Mouse (Mus musculus) spleen, adult 2 months (tissue): ENCODE results near the gene Phactr3. TPM values are rescaled to one million over a fixed set of nuclear protein-coding genes. Genes with fewer than 3 reads are reported as not detected.

Experiments used
- DNase-seq, 2 experiments: peaks; one replicate each; pipeline versions ENCODE4 v3.0.0 to v3.0.0-alpha.2; 2012 to 2021; ENCODE audit warnings: low spot score in 2 of 2, low read depth in 1 of 2
- H3K27ac ChIP-seq: fragments of 200-500 bp; 2 replicates; pipeline ENCODE4 v1.5.1; 2012; ENCODE audit warnings: low read length, inconsistent platforms; ENCODE audit not compliant: insufficient read depth
- H3K27me3 ChIP-seq: fragments of 200-500 bp; 2 replicates; pipeline ENCODE4 v1.6.1; 2012; ENCODE audit warnings: mild to moderate bottlenecking, moderate library complexity, low read length, inconsistent platforms; ENCODE audit not compliant: control insufficient read depth, insufficient read depth
- H3K36me3 ChIP-seq: fragments of 200-500 bp; 2 replicates; pipeline ENCODE4 v1.6.1; 2012; ENCODE audit warnings: mild to moderate bottlenecking, low read length, inconsistent platforms; ENCODE audit not compliant: control insufficient read depth, insufficient read depth
- H3K4me1 ChIP-seq: fragments of 200-500 bp; 2 replicates; pipeline ENCODE4 v1.6.1; 2011; ENCODE audit warnings: inconsistent platforms; ENCODE audit not compliant: control insufficient read depth, insufficient read depth, insufficient read length
- H3K4me3 ChIP-seq: fragments of 200-500 bp; 2 replicates; pipeline ENCODE4 v1.5.1; 2011; ENCODE audit warnings: mild to moderate bottlenecking, inconsistent platforms; ENCODE audit not compliant: insufficient read depth, insufficient read length; ENCODE audit errors: extremely low read depth
- CTCF ChIP-seq: fragments of 200-500 bp; IDR thresholded peaks from 2 replicates; pipeline ENCODE4 v1.5.1; 2011; ENCODE audit warnings: mild to moderate bottlenecking, inconsistent platforms; ENCODE audit not compliant: insufficient read depth, insufficient read length, insufficient replicate concordance; ENCODE audit errors: extremely low read depth
- POLR2A ChIP-seq: fragments of 200-500 bp; IDR thresholded peaks from 2 replicates; pipeline ENCODE4 v1.6.1; 2011; ENCODE audit warnings: low read depth, low read length, inconsistent platforms
- WGBS: fragments of 180-500 bp; shearing (Covaris S2); methylation state at CpG from one replicate; pipeline ENCODE4 v1.1.7; 2018; 5-methylcytosine and 5-hydroxymethylcytosine counted together
- polyA plus RNA-seq: library from polyadenylated mRNA; depleted of rRNA; stranded (reverse); fragments of >200 nt; gene quantifications from 2 replicates; pipeline ENCODE4 v1.2.3, GENCODE M21; 2012

The Phactr3 gene
- polyA plus RNA-seq, 1 experiment, result 0.54 TPM

DNA sequence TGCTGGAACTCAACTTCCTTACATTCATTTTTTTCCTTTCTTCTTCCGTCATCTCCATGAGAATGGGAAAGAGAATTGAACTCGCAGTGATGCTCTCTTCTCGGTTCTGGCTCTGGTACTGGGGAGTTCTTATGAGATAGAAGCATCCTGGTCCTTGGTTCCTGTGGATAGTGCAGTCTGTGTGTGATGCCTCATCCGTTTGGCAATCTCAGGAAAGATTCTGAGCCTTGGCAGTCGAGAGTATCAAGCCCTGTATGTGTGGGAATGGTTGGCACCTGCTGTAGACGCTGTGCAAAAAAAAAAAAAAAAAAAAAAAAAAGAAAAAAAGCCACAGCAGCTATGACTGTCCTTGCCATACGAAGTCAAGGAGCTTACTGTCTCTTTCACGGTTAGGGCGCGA, 47.2 kb downstream of the Phactr3 start:
- WGBS, result 73% methylated on average over 10 of the region's 10 CpGs
- Histone ChIP-seq H3K4me1 (no peaks in the 10 kb centered on the region), H3K27ac (no peak overlapping the region), H3K27me3 (no peaks in the 10 kb centered on the region), H3K36me3 (no peaks in the 10 kb centered on the region), H3K4me3 (no peak overlapping the region)
- no peak for TF ChIP-seq CTCF
- DNase-seq, result no peak

DNA sequence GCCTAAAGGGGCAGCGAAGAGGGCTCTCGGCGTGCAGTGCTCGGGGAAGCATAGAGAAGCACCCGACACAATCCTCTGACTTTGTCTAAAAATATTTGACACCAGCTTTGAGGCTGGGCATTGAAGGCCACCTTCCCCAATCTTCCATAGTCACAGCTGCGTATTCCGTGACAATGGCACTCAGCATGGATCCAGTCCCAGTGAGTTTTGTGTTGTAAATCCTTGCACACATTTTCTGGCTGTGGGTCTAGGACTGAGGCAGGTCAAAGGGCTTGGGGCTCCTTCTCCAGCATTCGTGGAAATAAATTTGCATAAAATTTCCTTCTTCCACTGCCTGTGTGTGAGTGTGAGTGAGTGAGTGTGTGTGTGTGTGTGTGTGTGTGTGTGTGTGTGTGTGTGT, 51.2 kb downstream of the Phactr3 start:
- WGBS, result 81% methylated on average over 8 of the region's 8 CpGs
- DNase-seq, result no peak
- H3K36me3 ChIP-seq, result no peaks in the 10 kb centered on the region
- TF ChIP-seq CTCF, result no peak
- no peak for TF ChIP-seq POLR2A
- no peaks in the 10 kb centered on the region for H3K4me1 ChIP-seq
- H3K27me3 ChIP-seq, result no peaks in the 10 kb centered on the region
- no peak overlapping the region for H3K4me3 ChIP-seq
- H3K27ac ChIP-seq, result no peak overlapping the region

DNA sequence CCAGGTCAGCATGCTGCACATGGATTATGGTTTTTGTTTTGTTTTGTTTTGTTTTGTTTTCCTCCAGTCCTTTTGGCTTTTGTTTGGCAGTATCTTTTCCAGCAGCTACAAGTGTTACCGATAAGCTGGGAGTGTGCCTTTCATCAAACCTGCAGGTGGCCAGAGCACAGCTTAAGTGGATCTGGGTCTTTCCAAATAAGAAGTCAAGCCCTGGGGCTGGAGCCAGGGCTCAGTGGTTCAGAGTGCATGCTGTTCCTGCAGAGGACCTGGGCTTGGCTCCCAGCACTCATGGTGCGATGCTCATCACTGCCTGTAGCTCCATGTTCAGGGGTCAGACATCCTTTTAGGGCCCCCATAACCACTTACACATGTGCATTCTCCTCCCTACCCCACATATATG, 55.2 kb downstream of the Phactr3 start:
- H3K27ac ChIP-seq, result no peak overlapping the region
- TF ChIP-seq POLR2A (no peak), CTCF (no peak)
- WGBS, result 73% methylated on average over 2 of the region's 2 CpGs
- no peak overlapping the region for H3K4me3 ChIP-seq
- H3K36me3 ChIP-seq, result no peaks in the 10 kb centered on the region
- no peaks in the 10 kb centered on the region for H3K4me1 ChIP-seq
- no peaks in the 10 kb centered on the region for H3K27me3 ChIP-seq
- no peak for DNase-seq

DNA sequence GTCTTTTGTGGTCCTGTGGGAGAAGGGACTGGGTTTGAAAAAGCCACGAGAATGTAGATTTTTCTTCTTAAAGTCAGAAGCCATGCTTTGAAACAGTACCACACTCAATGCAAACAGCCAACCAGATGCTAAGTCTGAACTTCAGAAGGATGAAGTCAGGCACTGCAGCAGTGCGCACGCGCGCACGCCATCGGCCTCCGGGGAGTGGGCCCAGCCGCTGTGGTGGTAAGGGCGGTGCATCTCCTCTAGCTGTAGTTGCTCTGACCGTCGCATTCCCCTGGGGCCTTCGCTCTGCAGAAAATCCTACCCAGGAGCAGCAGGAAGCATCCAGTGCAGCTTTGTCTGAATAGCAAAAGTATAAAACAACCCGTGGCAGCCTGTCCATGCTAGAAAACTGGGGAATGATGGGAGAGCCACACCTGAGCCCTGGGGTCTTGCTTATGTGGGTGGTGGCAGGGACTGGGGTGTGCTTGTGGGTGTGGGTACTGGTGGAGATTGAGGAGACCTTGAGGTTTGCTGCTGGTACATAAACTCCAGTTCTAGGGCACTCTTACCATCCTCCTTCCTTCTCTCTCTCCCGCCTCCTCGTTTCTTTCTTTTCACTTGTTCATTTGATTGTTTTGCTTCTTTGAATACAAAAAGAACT, 56.6 kb downstream of the Phactr3 start:
- H3K4me1 ChIP-seq, result no peaks in the 10 kb centered on the region
- H3K4me3 ChIP-seq, result no peak overlapping the region
- DNase-seq, result no peak
- no peaks in the 10 kb centered on the region for H3K27me3 ChIP-seq
- H3K36me3 ChIP-seq, result no peaks in the 10 kb centered on the region
- TF ChIP-seq CTCF (no peak), POLR2A (no peak)
- WGBS, result 52% methylated on average over 16 of the region's 16 CpGs
- no peak overlapping the region for H3K27ac ChIP-seq

DNA sequence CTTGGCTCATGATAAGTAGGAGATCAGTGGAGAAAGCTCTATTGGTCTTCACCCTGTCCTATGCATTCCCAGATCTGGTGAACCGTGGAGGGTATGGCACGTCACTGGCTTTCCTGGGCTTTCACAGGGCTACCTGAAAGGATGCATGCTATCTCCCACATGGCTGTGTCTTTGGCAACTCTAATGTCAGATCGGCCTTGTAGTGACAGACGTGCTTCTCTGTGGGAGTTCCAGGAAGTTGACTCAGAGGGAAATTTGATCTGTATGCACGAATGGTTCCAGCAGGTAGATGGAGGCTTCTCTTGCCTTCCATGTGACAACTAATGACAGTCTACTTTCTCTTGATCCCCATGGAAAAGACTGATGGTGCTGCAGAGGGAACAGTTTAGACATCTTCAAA, 65.5 kb downstream of the Phactr3 start:
- Histone ChIP-seq H3K27me3 (no peaks in the 10 kb centered on the region), H3K4me3 (no peak overlapping the region), H3K36me3 (no peaks in the 10 kb centered on the region), H3K27ac (no peak overlapping the region), H3K4me1 (no peaks in the 10 kb centered on the region)
- no peak for DNase-seq
- no peak for TF ChIP-seq CTCF
- TF ChIP-seq POLR2A, result no peak
- WGBS, result 68% methylated on average over 5 of the region's 5 CpGs

DNA sequence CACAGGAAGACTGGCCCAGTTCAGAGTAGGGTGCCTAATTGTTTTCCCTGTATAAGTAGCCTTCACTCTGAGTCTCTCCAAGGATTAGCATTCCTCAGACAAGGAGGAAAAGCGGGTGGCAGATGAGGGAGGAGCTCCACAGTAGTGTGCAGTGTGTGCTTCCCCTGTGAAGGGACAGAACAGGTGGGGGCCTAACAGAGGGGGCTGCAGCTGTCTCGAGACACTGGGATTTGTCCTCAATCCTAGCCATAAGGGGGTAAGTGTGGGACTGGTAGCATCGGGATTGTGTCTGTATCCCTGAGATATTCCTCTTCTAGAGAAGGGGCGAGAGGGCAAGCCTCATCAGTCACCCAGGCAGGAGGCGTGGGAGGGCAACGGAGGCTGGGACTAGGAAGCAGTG, 66.1 kb downstream of the Phactr3 start:
- Histone ChIP-seq H3K27me3 (no peaks in the 10 kb centered on the region), H3K4me3 (no peak overlapping the region), H3K4me1 (no peaks in the 10 kb centered on the region), H3K27ac (no peak overlapping the region), H3K36me3 (no peaks in the 10 kb centered on the region)
- WGBS, result 81% methylated on average over 6 of the region's 6 CpGs
- DNase-seq, result no peak
- TF ChIP-seq POLR2A, result no peak
- TF ChIP-seq CTCF, result no peak

DNA sequence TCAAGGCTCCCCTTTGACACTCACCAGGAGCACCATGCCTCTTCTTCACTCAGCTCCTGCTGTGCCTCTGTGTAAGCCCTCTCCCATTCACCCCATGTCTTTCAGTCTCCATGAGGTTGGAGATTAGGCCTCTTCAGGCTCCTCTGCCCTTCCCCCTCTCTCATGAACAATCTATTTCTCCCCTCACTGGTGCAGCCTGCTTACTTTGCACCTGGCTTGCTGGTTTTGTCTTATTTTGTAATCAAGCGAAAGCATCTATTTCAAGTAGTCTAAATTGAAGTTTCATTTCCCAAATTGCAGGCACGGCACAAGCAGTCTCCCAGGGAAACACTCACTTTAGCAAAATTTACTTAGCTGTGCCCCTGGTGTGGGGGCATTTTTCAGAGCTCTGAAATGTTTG, 70.2 kb downstream of the Phactr3 start:
- H3K27me3 ChIP-seq, result no peaks in the 10 kb centered on the region
- H3K36me3 ChIP-seq, result no peaks in the 10 kb centered on the region
- TF ChIP-seq CTCF (no peak), POLR2A (no peak)
- DNase-seq, result no peak
- no peak overlapping the region for H3K27ac ChIP-seq
- no peaks in the 10 kb centered on the region for H3K4me1 ChIP-seq
- WGBS, result 53% methylated on average over 2 of the region's 2 CpGs
- H3K4me3 ChIP-seq, result no peak overlapping the region
